Mouse (Mus musculus) kidney, adult 2 months (tissue): ENCODE results near the gene Ccnt2. TPM values are rescaled to one million over a fixed set of nuclear protein-coding genes. Genes with fewer than 3 reads are reported as not detected.

Experiments
- DNase-seq: peaks from one replicate; pipeline ENCODE4 v3.0.0; 2021
- H3K27ac ChIP-seq: fragments of 200-500 bp; 2 replicates; pipeline ENCODE4 v1.5.1; 2012; ENCODE audit warnings: low read depth, low read length, control low read depth, inconsistent platforms; ENCODE audit not compliant: insufficient read depth
- H3K27me3 ChIP-seq: fragments of 200-500 bp; replicated peaks from 2 replicates; pipeline ENCODE4 v1.6.1; 2012; ENCODE audit warnings: mild to moderate bottlenecking, moderate library complexity, low read length, inconsistent platforms; ENCODE audit not compliant: control insufficient read depth, insufficient read depth
- H3K36me3 ChIP-seq: fragments of 200-500 bp; 2 replicates; pipeline ENCODE4 v1.6.1; 2012; ENCODE audit warnings: mild to moderate bottlenecking, moderate library complexity, low read length, inconsistent platforms; ENCODE audit not compliant: control insufficient read depth, insufficient read depth
- H3K4me1 ChIP-seq: fragments of 200-500 bp; 2 replicates; pipeline ENCODE4 v1.6.1; 2011; ENCODE audit warnings: low read length; ENCODE audit not compliant: control insufficient read depth, insufficient read depth
- H3K4me3 ChIP-seq: fragments of 200-500 bp; 2 replicates; pipeline ENCODE4 v1.5.1; 2011; ENCODE audit warnings: mild to moderate bottlenecking, low read depth, low read length, control low read depth; ENCODE audit not compliant: insufficient read depth
- CTCF ChIP-seq: fragments of 200-500 bp; conservative IDR thresholded peaks from 2 replicates; pipeline ENCODE4 v1.5.1; 2011; ENCODE audit warnings: low read depth, mild to moderate bottlenecking, control low read depth, low read length, moderate library complexity, mixed read lengths; ENCODE audit not compliant: insufficient read depth, insufficient read length
- POLR2A ChIP-seq: fragments of 200-500 bp; IDR thresholded peaks from one replicate; pipeline ENCODE4 v1.6.1; 2011; ENCODE audit warnings: low read depth, low read length, control low read depth
- WGBS: fragments of 180-500 bp; shearing (Covaris S2); methylation state at CpG from one replicate; pipeline ENCODE4 v1.1.7; 2018; 5-methylcytosine and 5-hydroxymethylcytosine counted together
- polyA plus RNA-seq: library from polyadenylated mRNA; depleted of rRNA; stranded (reverse); fragments of >200 nt; gene quantifications from 2 replicates; pipeline ENCODE4 v1.2.3, GENCODE M21; 2012

The Ccnt2 gene
- polyA plus RNA-seq, 1 experiment, result 12.7 TPM

DNA sequence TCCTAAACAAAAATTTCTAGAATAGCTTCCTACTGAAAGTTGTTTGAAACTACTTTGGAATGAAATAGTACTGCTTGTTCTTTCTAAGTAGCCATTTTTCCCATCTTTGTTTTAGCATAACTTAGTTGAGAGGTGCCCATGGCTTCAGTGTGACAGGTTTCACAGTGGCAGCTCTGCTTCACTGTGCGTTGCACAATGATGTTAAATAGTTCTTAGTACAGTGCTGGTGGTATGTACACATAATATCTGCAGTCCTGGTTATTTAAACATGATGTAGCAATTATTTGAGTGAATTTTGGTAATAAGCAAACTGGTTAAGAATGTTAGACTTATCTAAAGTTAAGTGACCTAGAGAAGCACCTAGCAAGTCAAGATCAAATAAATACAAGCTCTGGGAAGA lies 19.5 kb downstream of the Ccnt2 start:
- H3K27ac ChIP-seq, result no peak overlapping the region
- no peaks in the 10 kb centered on the region for H3K27me3 ChIP-seq
- H3K4me3 ChIP-seq, result no peak overlapping the region
- no peaks in the 10 kb centered on the region; the same call in 1 of the 2 replicates for H3K4me1 ChIP-seq
- H3K36me3 ChIP-seq, result no peaks in the 10 kb centered on the region
- TF ChIP-seq CTCF, result no peak
- 86% methylated on average over 1 of the region's 1 CpGs for WGBS
- DNase-seq, result no peak

DNA sequence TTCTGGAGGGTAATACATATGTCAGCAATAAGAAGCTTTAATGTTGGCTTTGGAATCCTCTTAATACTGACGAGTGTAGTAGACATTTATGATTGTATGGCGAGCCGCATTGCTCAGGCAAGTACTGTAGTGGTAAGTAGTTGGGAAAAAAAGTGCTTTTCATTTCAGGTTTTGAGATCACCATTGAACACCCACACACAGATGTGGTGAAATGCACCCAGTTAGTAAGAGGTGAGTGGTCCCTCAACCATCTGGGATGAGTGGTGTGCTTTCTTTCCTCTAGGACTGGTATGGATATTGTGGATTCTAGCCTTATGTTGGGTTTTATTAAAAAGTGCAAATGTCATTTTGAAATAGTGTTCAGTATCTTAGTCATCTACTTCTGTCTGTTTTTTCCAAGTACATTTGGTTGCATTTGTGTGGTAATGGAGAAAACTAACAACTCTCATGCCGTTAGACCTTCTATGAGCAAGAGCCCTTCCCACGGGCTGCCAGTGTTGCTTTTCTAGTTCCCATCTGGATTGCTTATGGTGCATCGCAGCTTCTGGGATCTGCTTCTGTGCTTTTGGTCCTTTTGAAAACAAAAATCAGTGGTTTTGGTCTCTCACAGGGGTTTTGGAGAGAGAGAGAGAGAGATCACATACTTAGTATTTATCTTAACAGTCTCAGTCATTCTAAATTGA lies 21.3 kb downstream of the Ccnt2 start:
- Histone ChIP-seq H3K4me3 (no peak overlapping the region), H3K4me1 (no peaks in the 10 kb centered on the region; the same call in 1 of the 2 replicates), H3K36me3 (no peaks in the 10 kb centered on the region), H3K27ac (no peak overlapping the region), H3K27me3 (no peaks in the 10 kb centered on the region)
- 90% methylated on average over 6 of the region's 6 CpGs for WGBS
- DNase-seq, result no peak
- TF ChIP-seq POLR2A, result no peak
- TF ChIP-seq CTCF, result no peak

DNA sequence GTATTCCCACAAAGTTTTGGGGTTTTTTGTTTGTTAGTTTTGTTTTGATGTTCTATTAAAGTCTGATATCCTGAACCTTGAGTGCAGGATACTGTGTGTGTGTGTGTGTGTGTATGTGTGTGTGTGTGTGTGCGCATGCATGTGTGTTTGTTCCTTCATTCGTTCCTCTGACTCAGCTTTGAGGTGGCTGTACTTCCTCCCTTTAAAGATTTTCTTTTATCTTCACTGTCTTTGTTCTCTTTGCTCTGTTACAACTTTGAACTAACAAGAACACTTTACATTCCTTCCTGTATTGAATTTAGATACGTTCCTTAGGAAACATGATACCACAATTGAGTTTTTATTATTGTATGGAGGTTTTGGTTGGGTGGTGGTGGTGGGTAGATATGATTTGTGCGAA lies 22.4 kb downstream of the Ccnt2 start:
- TF ChIP-seq POLR2A (no peak), CTCF (no peak)
- DNase-seq, result no peak
- Histone ChIP-seq H3K4me1 (no peaks in the 10 kb centered on the region), H3K27ac (no peak overlapping the region), H3K27me3 (no peaks in the 10 kb centered on the region), H3K36me3 (no peaks in the 10 kb centered on the region), H3K4me3 (no peak overlapping the region)
- WGBS, result 68% methylated on average over 4 of the region's 4 CpGs

DNA sequence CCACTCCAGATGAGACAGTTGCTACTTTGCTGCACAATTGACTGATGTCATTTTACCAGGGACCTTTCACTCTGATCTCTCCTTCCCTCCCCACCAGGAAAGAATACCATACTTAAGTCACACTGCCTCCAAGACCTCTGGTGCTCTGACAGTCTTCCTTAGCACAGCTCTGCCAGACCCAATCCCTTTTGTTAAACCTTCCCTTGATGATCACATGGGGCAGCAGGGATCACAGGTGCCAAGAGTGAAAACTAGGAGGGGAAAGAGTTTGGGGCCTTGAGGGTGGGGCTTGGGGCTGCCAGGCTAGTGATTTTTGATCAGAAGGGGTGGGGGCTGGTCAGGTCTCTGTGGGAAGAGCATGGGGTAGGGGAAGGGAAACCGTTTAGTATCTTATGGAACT lies 22.8 kb downstream of the Ccnt2 start:
- WGBS, result 70% methylated on average over 1 of the region's 1 CpGs
- Histone ChIP-seq H3K27ac (no peak overlapping the region), H3K4me1 (no peaks in the 10 kb centered on the region), H3K36me3 (peaks cover 2% of the 10 kb centered on the region; the same call in 1 of the 2 replicates), H3K4me3 (no peak overlapping the region), H3K27me3 (no peaks in the 10 kb centered on the region)
- no peak for DNase-seq
- TF ChIP-seq POLR2A, result no peak
- no peak for TF ChIP-seq CTCF

DNA sequence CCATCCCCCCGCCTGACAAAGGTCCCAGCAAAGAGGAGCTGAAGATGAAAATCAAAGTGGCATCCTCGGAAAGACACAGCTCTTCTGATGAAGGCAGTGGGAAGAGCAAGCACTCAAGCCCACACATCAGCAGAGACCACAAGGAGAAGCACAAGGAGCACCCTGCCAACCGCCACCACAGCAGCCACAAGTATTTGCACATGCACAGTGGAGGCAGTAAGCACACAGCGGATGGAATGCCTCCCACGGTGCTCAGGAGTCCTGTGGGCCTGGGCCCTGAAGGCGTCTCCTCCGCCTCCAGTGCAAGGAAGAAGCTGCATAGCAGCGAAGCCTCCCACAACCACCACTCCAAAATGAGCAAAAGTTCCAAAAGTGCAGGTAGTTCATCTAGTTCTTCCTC lies 29.0 kb downstream of the Ccnt2 start:
- Histone ChIP-seq H3K36me3 (peaks cover 5% of the 10 kb centered on the region), H3K4me1 (no peaks in the 10 kb centered on the region), H3K4me3 (no peak overlapping the region), H3K27ac (no peak overlapping the region), H3K27me3 (no peaks in the 10 kb centered on the region)
- DNase-seq, result no peak
- TF ChIP-seq CTCF (no peak), POLR2A (no peak)
- 88% methylated on average over 8 of the region's 8 CpGs for WGBS

DNA sequence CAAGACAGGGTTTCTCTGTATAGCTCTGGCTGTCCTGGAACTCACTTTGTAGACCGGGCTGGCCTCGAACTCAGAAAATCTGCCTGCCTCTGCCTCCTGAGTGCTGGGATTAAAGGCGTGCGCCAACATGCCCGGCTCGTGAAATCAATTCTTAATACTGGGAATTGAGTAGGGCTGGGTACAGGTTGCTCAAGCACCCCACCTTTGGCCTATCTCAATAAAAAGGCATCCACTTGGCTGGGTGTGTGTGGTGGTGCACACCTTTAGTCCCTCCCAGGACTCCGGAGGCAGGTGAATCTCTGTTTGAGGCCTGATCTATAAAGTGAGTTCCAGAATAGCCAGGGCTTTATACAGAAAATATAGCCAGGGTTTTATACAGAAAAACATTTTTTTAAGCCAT lies 34.7 kb downstream of the Ccnt2 start:
- 95% methylated on average over 7 of the region's 7 CpGs for WGBS
- TF ChIP-seq POLR2A (no peak), CTCF (no peak)
- H3K36me3 ChIP-seq, result peaks cover 3% of the 10 kb centered on the region
- H3K27me3 ChIP-seq, result no peaks in the 10 kb centered on the region
- no peaks in the 10 kb centered on the region for H3K4me1 ChIP-seq
- no peak overlapping the region for H3K4me3 ChIP-seq
- DNase-seq, result no peak
- H3K27ac ChIP-seq, result no peak overlapping the region

DNA sequence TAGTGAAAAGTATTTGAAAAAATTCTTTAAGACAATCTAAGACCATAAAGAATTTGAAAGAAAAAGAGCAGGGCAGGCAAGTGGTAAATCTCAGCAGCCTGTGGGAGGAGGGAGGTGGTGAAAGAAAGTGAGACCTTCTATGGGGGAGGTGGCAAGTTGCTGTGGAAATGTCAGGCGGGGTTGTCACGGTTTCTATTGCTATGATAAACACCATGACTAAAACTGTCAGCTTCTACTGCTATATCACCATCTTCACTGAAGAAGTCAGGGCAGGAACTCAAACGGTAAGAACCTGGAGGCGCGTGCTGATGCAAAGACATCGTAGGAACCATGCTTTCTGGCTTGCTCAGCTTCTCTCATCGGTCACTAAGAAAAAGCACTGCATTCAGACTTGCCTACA lies 39.0 kb downstream of the Ccnt2 start:
- no peak overlapping the region for H3K4me3 ChIP-seq
- DNase-seq, result no peak

More for the DNA sequence above, 39.0 kb downstream of the Ccnt2 start:
- H3K36me3 ChIP-seq, result peaks cover 2% of the 10 kb centered on the region; the same call in 1 of the 2 replicates
- 38% methylated on average over 7 of the region's 7 CpGs for WGBS
- H3K27me3 ChIP-seq, result no peaks in the 10 kb centered on the region
- no peak overlapping the region for H3K27ac ChIP-seq
- H3K4me1 ChIP-seq, result no peaks in the 10 kb centered on the region
- no peak for TF ChIP-seq POLR2A
- no peak for TF ChIP-seq CTCF
